Mouse (Mus musculus) hindbrain, embryonic 11.5 days (tissue): ENCODE results near the gene Ttc6. TPM values are rescaled to one million over a fixed set of nuclear protein-coding genes. Genes with fewer than 3 reads are reported as not detected.

Experiments used
- ATAC-seq: fragments of 200-750 bp; cut with Nextera tagmentation; 2 replicates; pipeline ENCODE4 v1.8.0; 2017; ENCODE audit warnings: mild to moderate bottlenecking, moderate TSS enrichment, moderate library complexity; ENCODE audit not compliant: low FRiP score
- DNase-seq: peaks from one replicate; pipeline ENCODE4 v3.0.0-alpha.2; 2015; ENCODE audit warnings: low spot score
- H3K27ac ChIP-seq: fragments of 300-500 bp; sonication (generic); 2 replicates; pipeline ENCODE4 v1.5.1; 2014; ENCODE audit warnings: mild to moderate bottlenecking, low read depth, low read length
- H3K27me3 ChIP-seq: fragments of 300-500 bp; sonication (generic); 2 replicates; pipeline ENCODE4 v1.6.1; 2014; ENCODE audit warnings: mild to moderate bottlenecking, low read length, moderate library complexity, mixed read lengths; ENCODE audit not compliant: control insufficient read depth, insufficient read depth
- H3K36me3 ChIP-seq: fragments of 300-500 bp; sonication (generic); 2 replicates; pipeline ENCODE4 v1.6.1; 2014; ENCODE audit warnings: mild to moderate bottlenecking, low read length, moderate library complexity, mixed read lengths; ENCODE audit not compliant: control insufficient read depth, insufficient read depth
- H3K4me1 ChIP-seq: fragments of 300-500 bp; sonication (generic); replicated peaks from 2 replicates; pipeline ENCODE4 v1.6.1; 2014; ENCODE audit warnings: low read length, mixed read lengths; ENCODE audit not compliant: control insufficient read depth, insufficient read depth
- H3K4me2 ChIP-seq: fragments of 300-500 bp; sonication (generic); replicated peaks from 2 replicates; pipeline ENCODE4 v1.6.1; 2014; ENCODE audit warnings: mild to moderate bottlenecking, low read depth, low read length
- H3K4me3 ChIP-seq: fragments of 300-500 bp; sonication (generic); 2 replicates; pipeline ENCODE4 v1.5.1; 2014; ENCODE audit warnings: low read depth, low read length
- H3K9ac ChIP-seq: fragments of 300-500 bp; sonication (generic); 2 replicates; pipeline ENCODE4 v1.6.1; 2014; ENCODE audit warnings: low read depth, low read length
- H3K9me3 ChIP-seq: fragments of 300-500 bp; sonication (generic); 2 replicates; pipeline ENCODE4 v1.6.1; 2016; ENCODE audit warnings: low read length; ENCODE audit not compliant: control insufficient read depth
- WGBS: fragments of 180-500 bp; shearing (Covaris S2); extraction: QIAGEN DNeasy Blood & Tissue Kit; methylation state at CpG from one replicate; pipeline ENCODE4 v1.1.7; 2014; 5-methylcytosine and 5-hydroxymethylcytosine counted together
- polyA plus RNA-seq: library from polyadenylated mRNA; unstranded; fragments of >200 nt; fragmentation: Nextera tagmentation; extraction: Ambion mirVana; gene quantifications from 2 replicates; pipeline ENCODE4 v1.2.1, GENCODE M21; 2014

Ttc6 gene
- polyA plus RNA-seq, result 0.33 and 1.2 TPM in 2 replicates

DNA sequence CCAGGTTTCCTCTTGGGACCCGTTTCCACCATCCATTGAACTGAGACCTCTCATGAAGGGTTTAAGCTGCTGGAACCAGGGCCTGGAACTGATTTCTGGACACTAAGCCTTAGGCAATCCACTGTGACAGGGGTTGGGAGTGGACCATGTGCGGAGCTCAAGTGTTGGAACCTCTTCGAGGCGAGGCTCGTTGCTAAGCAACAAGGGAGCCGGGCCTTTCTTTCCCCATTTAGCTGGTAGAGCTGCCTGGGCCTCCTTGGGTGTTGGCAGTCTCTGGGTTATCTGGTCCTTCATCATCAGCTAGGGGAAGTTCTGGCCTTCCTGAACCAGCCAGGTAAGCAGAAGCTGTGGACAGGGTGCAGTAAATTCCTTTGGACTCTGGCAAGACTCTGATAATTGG is at the start of gene Ttc6:
TSS of gene Ttc6 (plus strand) at position 205 of the 400 bp plus-strand sequence.
- Histone ChIP-seq H3K27me3 (no peaks in the 10 kb centered on the region), H3K4me3 (no peak within 1 kb of the TSS), H3K9me3 (no peaks in the 10 kb centered on the region), H3K4me2 (no peak within 1 kb of the TSS), H3K4me1 (no peaks in the 10 kb centered on the region), H3K9ac (no peak within 1 kb of the TSS), H3K27ac (no peak within 1 kb of the TSS), H3K36me3 (no peaks in the 10 kb centered on the region)
- ATAC-seq (no peak), DNase-seq (no peak)
- 78% methylated on average over 6 of the region's 6 CpGs for WGBS

DNA sequence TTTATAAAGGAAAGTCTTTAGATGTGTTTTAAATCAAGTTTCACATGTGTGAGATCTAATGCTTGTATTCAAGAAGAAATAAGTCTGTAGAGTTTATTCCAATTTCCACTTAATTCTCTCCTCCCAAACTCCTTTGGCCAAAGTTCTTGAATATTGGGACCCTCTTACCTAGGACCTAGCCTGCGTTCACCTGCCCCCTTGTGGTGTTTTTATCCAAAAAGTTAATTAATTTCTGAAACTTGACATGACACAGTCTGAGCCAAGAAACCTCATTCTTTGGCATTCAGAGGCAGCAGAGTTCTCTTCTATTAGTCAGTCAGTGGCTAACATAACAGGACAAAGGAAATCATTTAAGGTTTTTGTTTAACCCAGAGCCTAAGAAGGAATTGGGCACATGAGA is 49.4 kb upstream of the Ttc6 start:
- WGBS, result 70% methylated on average over 1 of the region's 1 CpGs

DNA sequence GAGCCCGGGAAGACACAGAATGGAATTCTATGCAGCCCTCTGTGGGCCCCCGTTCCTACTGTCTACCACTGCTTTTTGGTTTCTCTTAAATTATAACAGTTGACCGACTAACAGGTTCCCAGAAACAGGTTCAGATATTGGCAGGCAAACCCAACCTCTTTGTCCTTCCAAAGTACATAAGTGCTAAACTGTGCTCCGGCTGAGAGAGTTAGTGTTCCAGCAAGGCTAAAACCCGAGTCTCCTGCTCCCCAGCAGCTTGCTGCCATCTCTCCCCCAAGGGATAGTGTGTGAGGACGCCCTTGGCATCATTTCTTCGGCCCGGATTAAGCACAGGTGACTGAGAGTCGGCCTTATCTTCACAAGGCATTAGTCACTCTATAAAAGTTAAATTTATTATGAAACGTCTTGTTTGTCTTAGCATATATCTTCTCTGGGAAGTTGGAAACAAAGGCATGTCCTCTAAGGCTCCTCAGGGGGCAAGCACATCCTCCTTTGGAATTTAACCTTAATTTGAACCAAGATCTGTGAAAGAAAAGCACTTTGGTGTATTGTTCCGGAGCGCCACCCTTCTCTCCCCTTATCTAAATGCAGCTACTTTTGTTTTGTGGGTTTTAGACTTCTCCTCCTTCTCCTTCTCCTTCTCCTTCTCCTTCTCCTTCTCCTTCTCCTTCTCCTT is 48.1 kb upstream of the Ttc6 start:
- H3K4me3 ChIP-seq, result no peak overlapping the region
- no peak overlapping the region for H3K9ac ChIP-seq
- DNase-seq (no peak), ATAC-seq (no peak)
- no peak overlapping the region for H3K4me2 ChIP-seq
- no peaks in the 10 kb centered on the region for H3K9me3 ChIP-seq
- 48% methylated on average over 12 of the region's 12 CpGs for WGBS
- no peaks in the 10 kb centered on the region for H3K4me1 ChIP-seq
- no peak overlapping the region for H3K27ac ChIP-seq
- H3K27me3 ChIP-seq, result no peaks in the 10 kb centered on the region
- no peaks in the 10 kb centered on the region for H3K36me3 ChIP-seq

More for the DNA sequence above, 49.4 kb upstream of the Ttc6 start:
- Histone ChIP-seq H3K27ac (no peak overlapping the region), H3K9me3 (no peaks in the 10 kb centered on the region), H3K9ac (no peak overlapping the region), H3K4me2 (no peak overlapping the region), H3K4me1 (no peaks in the 10 kb centered on the region), H3K27me3 (no peaks in the 10 kb centered on the region), H3K36me3 (no peaks in the 10 kb centered on the region), H3K4me3 (no peak overlapping the region)
- ATAC-seq (no peak), DNase-seq (no peak)

DNA sequence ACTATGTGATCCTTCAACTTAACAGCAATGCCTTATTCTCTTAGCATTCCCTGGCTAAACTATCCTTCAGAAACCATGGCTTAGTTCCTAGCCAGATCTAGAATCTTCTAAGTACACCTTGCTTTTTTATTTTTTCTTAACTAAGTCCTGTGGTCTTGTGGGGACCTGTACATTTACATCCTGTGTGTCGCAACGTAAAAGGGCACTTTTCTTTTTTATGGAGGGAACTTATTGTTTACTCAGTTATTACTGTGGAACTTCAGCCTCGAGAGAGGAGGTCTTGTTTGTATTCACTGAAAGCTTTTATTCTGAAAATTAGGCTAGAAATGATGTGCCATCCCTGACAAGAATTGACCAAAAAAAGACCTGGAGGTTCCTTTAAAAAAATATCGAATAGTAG is 35.6 kb upstream of the Ttc6 start:
- 81% methylated on average over 4 of the region's 4 CpGs for WGBS
- ATAC-seq, result no peak
- Histone ChIP-seq H3K4me1 (no peaks in the 10 kb centered on the region), H3K36me3 (no peaks in the 10 kb centered on the region), H3K4me2 (no peak overlapping the region), H3K9ac (no peak overlapping the region), H3K9me3 (no peaks in the 10 kb centered on the region), H3K27me3 (peaks cover 21% of the 10 kb centered on the region), H3K4me3 (no peak overlapping the region), H3K27ac (no peak overlapping the region)
- no peak for DNase-seq

DNA sequence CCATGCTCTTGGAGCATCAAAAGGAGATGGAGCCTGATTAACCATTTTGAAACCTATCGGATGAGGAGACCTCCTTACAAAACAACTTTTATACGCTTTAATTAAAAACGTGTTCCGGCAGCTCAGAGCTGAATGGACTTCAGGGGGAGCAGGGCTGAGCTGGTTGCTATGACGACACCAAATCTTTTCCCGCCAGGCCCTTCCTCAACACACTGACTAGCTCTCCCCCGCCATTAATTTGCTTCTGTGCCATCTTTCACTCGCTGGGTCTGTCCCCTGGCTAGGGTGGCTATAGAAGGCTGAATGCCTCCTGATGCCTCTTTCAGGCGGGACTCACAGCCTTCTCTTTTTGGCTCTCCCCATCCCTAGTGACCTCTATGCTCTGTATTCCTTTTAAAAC is 33.4 kb upstream of the Ttc6 start:
- DNase-seq, result peak; percentile 52
- Histone ChIP-seq H3K36me3 (no peaks in the 10 kb centered on the region), H3K4me2 (no peak overlapping the region), H3K4me1 (peaks cover 3% of the 10 kb centered on the region), H3K27ac (no peak overlapping the region), H3K9ac (no peak overlapping the region), H3K27me3 (peaks cover 42% of the 10 kb centered on the region), H3K4me3 (no peak overlapping the region), H3K9me3 (no peaks in the 10 kb centered on the region)
- ATAC-seq, result peak; percentile 70
- 3% methylated on average over 9 of the region's 9 CpGs for WGBS

DNA sequence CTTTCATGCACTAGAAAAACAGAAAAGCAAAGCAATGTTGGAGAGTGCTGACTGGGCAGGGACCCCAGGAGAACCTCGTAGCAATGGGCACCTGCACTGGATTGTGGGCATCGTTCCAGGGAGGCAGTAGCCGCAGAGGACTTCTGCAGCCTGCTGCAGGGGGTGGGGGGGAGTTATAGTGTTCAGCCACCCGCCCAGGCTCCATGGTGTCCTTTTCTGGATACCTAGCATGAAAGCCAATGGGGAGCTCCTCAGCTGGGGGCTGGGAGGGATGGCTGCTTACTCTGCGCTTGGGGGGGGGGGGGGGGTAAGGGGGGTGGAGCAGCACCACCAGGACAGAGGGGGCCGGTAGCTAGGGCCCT is 29.4 kb upstream of the Ttc6 start:
- Histone ChIP-seq H3K4me3 (peak overlapping the region; percentile 16), H3K4me1 (peaks cover 3% of the 10 kb centered on the region), H3K9ac (no peak overlapping the region), H3K36me3 (no peaks in the 10 kb centered on the region), H3K27me3 (peaks cover 66% of the 10 kb centered on the region), H3K4me2 (peak overlapping the region; percentile 47), H3K27ac (no peak overlapping the region), H3K9me3 (no peaks in the 10 kb centered on the region)
- 3% methylated on average over 4 of the region's 6 CpGs for WGBS
- peak; percentile 17 for ATAC-seq
- peak; percentile 30 for DNase-seq

DNA sequence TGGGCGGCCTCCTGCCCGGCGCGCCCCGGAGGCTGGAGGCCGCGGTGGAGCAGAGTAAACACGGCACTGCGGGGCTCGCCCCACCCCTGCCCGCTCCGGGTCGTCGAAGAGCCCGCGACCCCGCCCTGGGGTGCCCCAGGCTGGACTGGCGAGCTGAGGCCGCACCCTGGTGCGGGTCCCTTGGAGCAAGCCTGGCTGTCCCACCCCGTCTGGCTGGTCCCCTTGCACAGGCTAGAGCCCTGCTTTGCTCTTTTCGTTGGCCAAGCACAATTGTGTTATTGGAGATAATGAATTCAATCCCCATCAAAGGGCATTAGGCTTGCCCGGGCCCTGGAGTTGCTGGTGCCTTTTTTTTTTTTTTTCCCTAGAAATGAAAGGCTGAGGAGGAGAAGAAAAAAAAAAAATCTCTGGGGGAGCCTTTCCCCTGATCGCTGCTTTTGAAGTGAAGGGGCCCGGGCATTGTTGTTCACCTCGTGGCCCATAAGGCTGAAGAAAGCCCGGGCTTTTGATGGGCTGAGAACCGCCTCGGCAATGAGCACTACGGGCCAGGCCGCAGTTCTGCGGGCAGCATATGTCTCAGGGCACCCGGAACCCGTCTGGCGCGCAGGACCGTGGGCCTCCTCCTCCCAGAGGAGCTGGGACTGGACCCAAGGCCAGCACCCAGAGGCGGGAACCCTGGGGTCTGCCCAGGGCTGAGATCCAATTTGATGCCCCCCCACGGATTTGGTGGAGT is 28.9 kb upstream of the Ttc6 start:
- Histone ChIP-seq H3K4me2 (peak overlapping the region; percentile 47), H3K4me3 (peak overlapping the region; percentile 16), H3K36me3 (no peaks in the 10 kb centered on the region), H3K27me3 (peaks cover 71% of the 10 kb centered on the region), H3K27ac (0 out of 2 replicates have a peak overlapping the region, but pooled peaks have one; percentile 1), H3K9me3 (no peaks in the 10 kb centered on the region), H3K4me1 (peaks cover 3% of the 10 kb centered on the region), H3K9ac (no peak overlapping the region)
- peak; percentile 63 for ATAC-seq
- 1% methylated on average over 36 of the region's 39 CpGs for WGBS
- peak; percentile 61 for DNase-seq

DNA sequence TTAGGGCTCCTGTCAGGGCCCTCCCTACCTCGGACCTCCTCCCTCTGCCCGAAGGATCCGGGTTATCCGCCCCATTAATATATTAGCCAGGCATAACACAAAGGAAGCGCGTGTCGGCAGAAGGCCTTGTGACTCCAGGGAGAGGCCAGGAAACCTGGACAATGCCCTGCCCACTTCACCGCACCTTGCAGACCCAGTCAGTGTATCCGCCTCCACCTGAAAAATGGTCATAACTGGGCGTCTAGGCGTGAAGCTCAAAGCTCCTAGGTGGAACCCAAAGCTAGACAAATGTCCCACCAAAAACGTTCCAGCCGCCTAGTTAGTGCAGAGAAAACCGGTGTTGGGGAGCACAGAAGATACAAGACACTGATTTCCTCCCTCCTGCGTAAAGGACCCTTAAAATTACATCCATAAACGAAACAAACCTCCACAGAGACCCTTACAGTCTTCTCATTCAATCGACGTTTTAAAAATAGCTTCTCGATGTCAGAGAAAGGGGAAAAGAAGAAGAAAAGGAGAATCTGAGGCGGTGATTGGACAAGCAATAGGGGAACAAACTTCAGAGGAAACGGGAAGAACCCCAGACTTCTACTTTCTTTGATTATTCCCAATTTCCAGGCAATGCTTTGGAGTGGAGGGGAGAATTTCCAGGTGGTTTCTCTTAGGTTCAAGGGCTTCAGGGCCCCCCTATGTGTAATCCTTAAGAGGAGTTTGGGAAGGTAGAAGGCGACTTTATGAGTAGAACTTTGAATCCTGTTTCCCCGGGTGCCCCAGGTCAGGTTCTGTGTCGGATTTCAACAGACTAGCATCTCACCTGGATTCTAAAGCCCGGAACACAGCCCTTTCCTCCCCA is 27.6 kb upstream of the Ttc6 start:
- DNase-seq (peak; percentile 61), ATAC-seq (no peak)
- Histone ChIP-seq H3K4me3 (no peak overlapping the region), H3K9me3 (no peaks in the 10 kb centered on the region), H3K4me2 (no peak overlapping the region), H3K36me3 (no peaks in the 10 kb centered on the region), H3K27ac (no peak overlapping the region), H3K9ac (no peak overlapping the region), H3K27me3 (peaks cover 78% of the 10 kb centered on the region), H3K4me1 (peaks cover 3% of the 10 kb centered on the region)
- 2% methylated on average over 25 of the region's 25 CpGs for WGBS
